Mouse (Mus musculus) urinary bladder, postnatal 4 days (tissue): ENCODE results near the gene Tmem242.

ENCODE experiments used
- DNase-seq, 2 experiments: peaks; one replicate each; pipeline ENCODE4 v3.0.0; 2021 to 2022; ENCODE audit warnings: low spot score in 2 of 2

Gene Tmem242

GRCm38 (mm10) chr17:5377151-5377929, 62.7 kb downstream of the Tmem242 start:
- no peak for DNase-seq

DNA sequence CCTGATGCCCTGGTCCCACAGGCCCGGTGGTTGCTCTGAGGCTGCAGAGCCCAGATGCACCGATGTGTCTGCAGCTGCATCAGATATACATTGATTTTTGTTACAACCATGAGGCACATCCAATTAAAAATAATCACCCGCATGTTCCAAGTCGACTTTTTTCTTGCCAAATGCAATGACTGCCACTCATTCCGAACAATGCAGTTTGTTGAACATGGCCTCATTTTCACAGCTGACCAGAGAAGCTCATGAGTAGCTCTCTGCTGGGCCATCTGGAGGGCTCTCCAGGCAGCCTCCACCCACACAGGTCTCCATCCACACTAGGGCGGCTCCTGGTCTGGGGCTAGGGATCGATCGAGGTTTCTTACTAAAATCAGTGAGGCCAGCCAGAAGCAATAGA, 67.1 kb downstream of the Tmem242 start:
- DNase-seq, result no peak

- DNase-seq, result no peak
Measured at GRCm38 (mm10) chr17:5371521-5371920, 68.5 kb downstream of the Tmem242 start.

DNA sequence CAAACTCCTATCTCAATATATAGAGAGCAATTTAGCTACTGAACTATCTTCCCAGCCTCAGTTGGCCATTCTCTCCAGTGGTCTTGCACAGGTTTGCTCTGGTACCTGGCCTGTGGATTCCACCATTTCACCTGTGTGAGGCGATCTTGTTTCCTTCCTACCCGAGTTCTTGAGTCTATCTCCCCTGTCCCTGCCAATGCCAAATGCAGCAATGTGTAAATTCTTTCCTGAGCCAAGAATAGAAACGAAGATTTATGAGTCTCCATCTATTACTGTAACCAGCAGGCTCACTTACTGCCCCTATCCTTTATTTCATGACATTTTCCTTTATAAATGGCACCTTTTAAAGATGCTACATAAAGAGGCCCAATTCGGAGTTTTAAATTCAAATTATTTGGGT, 69.0 kb downstream of the Tmem242 start:
- no peak for DNase-seq

DNA sequence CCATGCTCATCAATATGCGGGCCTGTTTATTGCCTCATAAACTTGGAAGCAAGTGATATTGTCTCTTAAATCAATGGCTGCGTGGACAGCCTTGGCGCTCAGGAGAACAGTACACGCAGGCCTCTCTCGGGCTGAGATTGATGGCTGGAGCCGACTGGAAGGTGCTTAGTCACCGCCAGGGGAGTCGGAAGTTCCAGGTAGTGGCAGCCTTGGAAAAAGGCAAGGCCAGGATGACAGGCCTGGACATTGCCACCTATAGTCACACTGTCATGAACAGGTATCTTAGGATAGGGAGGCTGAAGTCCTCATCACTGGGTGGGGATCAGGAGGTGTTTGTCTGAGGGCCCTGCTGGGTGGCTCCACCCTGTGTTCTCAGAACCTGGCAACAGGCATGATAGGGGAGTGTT, 74.1 kb downstream of the Tmem242 start:
- no peak for DNase-seq
